Mouse (Mus musculus) urinary bladder, postnatal 0 days (tissue): Measurements from ENCODE around the gene Preb. TPM values are rescaled to one million over a fixed set of nuclear protein-coding genes. Genes with fewer than 3 reads are reported as not detected.

Experiments used
- polyA plus RNA-seq: library from polyadenylated mRNA; unstranded; fragments of >200 nt; fragmentation: Nextera tagmentation; extraction: Ambion mirVana; gene quantifications from 2 replicates; pipeline ENCODE4 v1.2.1, GENCODE M21; 2015

Preb gene
- 76.4 and 81.5 TPM in 2 replicates for polyA plus RNA-seq

GRCm38 (mm10) chr5:30959966-30960501, at the start of gene Preb:
Preb (minus strand) TSS chr5:30960361.

GRCm38 (mm10) chr5:30968416-30968815, 8.3 kb upstream of the Preb start, which contains the start of gene Tcf23:
Tcf23 (plus strand) TSS chr5:30968662.

GRCm38 (mm10) chr5:30944956-30945781, 15.0 kb downstream of the Preb start, which contains the start of gene Cgref1:
Cgref1 (minus strand) TSS chr5:30945591.

GRCm38 (mm10) chr5:30921256-30922033, 38.7 kb downstream of the Preb start, which contains the start of gene Khk:
Khk (plus strand) TSS chr5:30921431.

GRCm38 (mm10) chr5:30913060-30913841, 46.9 kb downstream of the Preb start, which contains the start of gene Emilin1:
Emilin1 (plus strand) TSS chr5:30913402.

GRCm38 (mm10) chr5:30907413-30908059, 52.6 kb downstream of the Preb start, which contains the start of gene Ost4:
Ost4 (minus strand) TSS chr5:30907788.

Other genes with a start within 250 kb of the Preb start
- gene Dpysl5, start 248.8 kb downstream of the Preb start, polyA plus RNA-seq = 0.47 and 0.48 TPM in 2 replicates
- gene Mapre3, start 145.7 kb downstream of the Preb start, polyA plus RNA-seq = 24.5 TPM in 2 replicates
- gene Tmem214, start 92.3 kb downstream of the Preb start, polyA plus RNA-seq = 55.2 and 70.2 TPM in 2 replicates
- gene Agbl5, start 71.7 kb downstream of the Preb start, polyA plus RNA-seq = 5.8 and 6.7 TPM in 2 replicates
- 525 and 535 TPM in 2 replicates for gene Ost4, start 52.6 kb downstream of the Preb start, polyA plus RNA-seq
- 133 and 147 TPM in 2 replicates for gene Emilin1, start 47.0 kb downstream of the Preb start, polyA plus RNA-seq
- gene Khk, start 38.9 kb downstream of the Preb start, polyA plus RNA-seq = 16.8 and 20.7 TPM in 2 replicates
- gene Cgref1, start 14.8 kb downstream of the Preb start, polyA plus RNA-seq = 9.9 and 13.8 TPM in 2 replicates
- gene Tcf23, start 8.3 kb upstream of the Preb start, polyA plus RNA-seq = 0.29 and 0.53 TPM in 2 replicates
- gene Atraid, start 88.0 kb upstream of the Preb start, polyA plus RNA-seq = 208 and 234 TPM in 2 replicates
- 7.6 and 8.1 TPM in 2 replicates for gene Slc5a6, start 88.6 kb upstream of the Preb start, polyA plus RNA-seq
- 7.7 and 8.9 TPM in 2 replicates for gene Cad, start 94.4 kb upstream of the Preb start, polyA plus RNA-seq
- gene Dnajc5g, start 145.9 kb upstream of the Preb start, polyA plus RNA-seq = not detected in 2 replicates
- not detected in 2 replicates for gene Slc30a3, start 147.9 kb upstream of the Preb start, polyA plus RNA-seq
- not detected in 2 replicates for gene Trim54, start 156.4 kb upstream of the Preb start, polyA plus RNA-seq
- not detected in 2 replicates for gene Ucn, start 178.5 kb upstream of the Preb start, polyA plus RNA-seq
- gene Mpv17, start 193.9 kb upstream of the Preb start, polyA plus RNA-seq = 60.7 and 61.3 TPM in 2 replicates
- 0.29 and 1.5 TPM in 2 replicates for gene Gm29609, start 219.6 kb upstream of the Preb start, polyA plus RNA-seq
- gene Gtf3c2, start 219.8 kb upstream of the Preb start, polyA plus RNA-seq = 21.8 and 27.1 TPM in 2 replicates
- gene Snx17, start 232.9 kb upstream of the Preb start, polyA plus RNA-seq = 106 and 108 TPM in 2 replicates
- 31.4 and 37.4 TPM in 2 replicates for gene Eif2b4, start 233.1 kb upstream of the Preb start, polyA plus RNA-seq
- gene Zfp513, start 241.9 kb upstream of the Preb start, polyA plus RNA-seq = 4.0 and 4.5 TPM in 2 replicates